Mouse (Mus musculus) heart, postnatal 0 days (tissue): ENCODE data around the gene Vezf1.

Experiments used
- CTCF ChIP-seq: IDR thresholded peaks from 2 replicates; pipeline ENCODE4 v1.5.1; 2016; ENCODE audit warnings: antibody characterized with exemption, control low read depth, low read depth
- EP300 ChIP-seq: IDR thresholded peaks from 2 replicates; pipeline ENCODE4 v1.6.1; 2016; ENCODE audit warnings: antibody characterized with exemption, low read depth

DNA sequence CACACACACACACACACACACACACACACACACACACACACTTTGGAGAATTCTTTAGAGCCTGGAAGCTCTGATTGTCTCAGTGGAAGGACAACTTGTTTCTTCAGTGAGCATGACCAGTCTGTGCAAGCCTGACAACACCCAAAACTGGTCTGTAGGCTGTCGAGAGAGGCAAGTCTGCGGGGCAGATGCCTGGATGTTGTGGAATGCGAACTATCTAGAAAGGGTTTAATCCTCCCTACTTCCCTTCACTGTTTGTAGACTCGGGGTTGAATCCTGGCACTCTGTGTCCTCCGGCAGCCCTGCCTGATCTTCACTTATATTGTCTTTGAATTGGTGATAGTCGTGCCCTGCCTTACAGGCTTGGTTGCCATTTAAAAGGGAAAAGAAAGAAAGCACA lies 55.7 kb downstream of the Vezf1 start:
- no peak for TF ChIP-seq EP300
- TF ChIP-seq CTCF = no peak
